Mouse (Mus musculus): ENCODE measurements at regions not wholly inside any gene's neighbourhood (a gene's known extent, or its start where the extent isn't known, plus 50 kb on each side); places are given as distances from the start of the nearest gene placed in this dataset.
A peak's percentile ranks its signal among the peaks of the same experiment; 100 is the strongest.

- Histone ChIP-seq H3K9ac (ENCODE audit: low read length) (no peak overlapping the region), H3K27me3 (ENCODE audit: control insufficient read depth, insufficient read depth, low read length) (no peaks in the 10 kb centered on the region), H3K4me1 (replicated peaks; ENCODE audit: control insufficient read depth, insufficient read depth) (no peaks in the 10 kb centered on the region), H3K27ac (replicated peaks) (no peak overlapping the region), H3K4me2 (replicated peaks; ENCODE audit: low read depth) (no peak overlapping the region), H3K9me3 (ENCODE audit: control insufficient read depth, low read length) (no peaks in the 10 kb centered on the region), H3K36me3 (ENCODE audit: control insufficient read depth, insufficient read depth, low read length) (no peaks in the 10 kb centered on the region), H3K4me3 (ENCODE audit: low read depth, low read length) (no peak overlapping the region)
- 76% methylated on average over 4 of the region's 4 CpGs for WGBS
- DNase-seq (ENCODE audit: low spot score) (no peak), ATAC-seq (ENCODE audit: low FRiP score, low TSS enrichment) (no peak)
- TF ChIP-seq EP300 (optimal IDR thresholded peaks at IDR 0.05) = no peak
Observed at GRCm38 (mm10) chr10:84163752-84164151, 276.6 kb downstream of the Nuak1 start.

DNA sequence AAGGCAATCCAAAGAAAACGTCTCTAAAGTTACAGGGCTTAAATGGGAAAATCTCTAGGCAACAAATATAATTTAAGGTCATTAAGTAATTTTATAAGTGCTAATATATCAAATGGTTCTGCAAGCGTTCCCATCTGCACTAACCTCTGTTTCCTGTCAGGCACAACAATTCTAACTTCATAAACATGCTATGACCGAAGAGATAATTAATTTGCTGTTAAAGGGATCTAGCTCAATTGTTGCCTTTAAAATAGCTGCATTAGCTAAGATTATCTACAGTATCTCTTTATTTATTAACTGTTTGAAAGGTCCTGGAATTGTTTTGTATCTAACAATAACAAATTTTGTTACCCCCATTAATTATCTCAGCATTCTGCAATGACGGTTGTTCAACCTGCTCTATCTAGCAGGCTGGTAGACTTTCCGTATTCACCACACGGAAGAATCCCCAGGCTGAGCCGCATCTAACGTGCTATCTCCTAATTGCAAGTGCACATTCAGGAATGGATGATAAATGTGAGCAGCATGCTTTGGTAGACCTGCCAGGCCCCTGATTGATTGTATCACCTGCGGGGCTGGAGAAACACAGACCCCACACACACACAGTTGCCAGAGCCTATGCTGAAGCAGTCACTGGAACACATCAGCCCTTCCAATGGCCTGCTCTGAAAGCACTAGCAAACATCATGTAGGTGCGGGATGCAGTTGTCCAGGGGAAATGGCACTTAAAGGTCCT, 274.4 kb downstream of the Nuak1 start:
- no peak overlapping the region for H3K27ac ChIP-seq (replicated peaks)
- WGBS = 39% methylated on average over 10 of the region's 10 CpGs
- no peak for ATAC-seq (ENCODE audit: low FRiP score, low TSS enrichment)
- H3K36me3 ChIP-seq (ENCODE audit: control insufficient read depth, insufficient read depth, low read length) = no peaks in the 10 kb centered on the region
- no peak overlapping the region for H3K9ac ChIP-seq (ENCODE audit: low read length)
- no peak for DNase-seq (ENCODE audit: low spot score)
- H3K4me3 ChIP-seq (ENCODE audit: low read depth, low read length) = no peak overlapping the region
- no peaks in the 10 kb centered on the region for H3K27me3 ChIP-seq (ENCODE audit: control insufficient read depth, insufficient read depth, low read length)
- no peaks in the 10 kb centered on the region for H3K4me1 ChIP-seq (replicated peaks; ENCODE audit: control insufficient read depth, insufficient read depth)
- H3K9me3 ChIP-seq (ENCODE audit: control insufficient read depth, low read length) = no peaks in the 10 kb centered on the region
- H3K4me2 ChIP-seq (replicated peaks; ENCODE audit: low read depth) = no peak overlapping the region
- TF ChIP-seq EP300 (optimal IDR thresholded peaks at IDR 0.05) (no peak), CTCF (IDR thresholded peaks at IDR 0.05; ENCODE audit: low read depth) (no peak)

GRCm38 (mm10) chr10:84166568-84166905, 273.9 kb downstream of the Nuak1 start:
- no peak for DNase-seq (ENCODE audit: low spot score)
- WGBS = 44% methylated on average over 3 of the region's 3 CpGs
- Histone ChIP-seq H3K36me3 (ENCODE audit: control insufficient read depth, insufficient read depth, low read length) (no peaks in the 10 kb centered on the region), H3K27me3 (ENCODE audit: control insufficient read depth, insufficient read depth, low read length) (no peaks in the 10 kb centered on the region), H3K27ac (replicated peaks) (no peak overlapping the region), H3K4me3 (ENCODE audit: low read depth, low read length) (no peak overlapping the region), H3K4me1 (replicated peaks; ENCODE audit: control insufficient read depth, insufficient read depth) (no peaks in the 10 kb centered on the region), H3K4me2 (replicated peaks; ENCODE audit: low read depth) (no peak overlapping the region), H3K9ac (ENCODE audit: low read length) (no peak overlapping the region), H3K9me3 (ENCODE audit: control insufficient read depth, low read length) (no peaks in the 10 kb centered on the region)
- no peak for TF ChIP-seq EP300 (optimal IDR thresholded peaks at IDR 0.05)
- peak; percentile 66 for TF ChIP-seq CTCF (IDR thresholded peaks at IDR 0.05; ENCODE audit: low read depth)
- no peak; the same call in 1 of the 2 replicates for ATAC-seq (ENCODE audit: low FRiP score, low TSS enrichment)

DNA sequence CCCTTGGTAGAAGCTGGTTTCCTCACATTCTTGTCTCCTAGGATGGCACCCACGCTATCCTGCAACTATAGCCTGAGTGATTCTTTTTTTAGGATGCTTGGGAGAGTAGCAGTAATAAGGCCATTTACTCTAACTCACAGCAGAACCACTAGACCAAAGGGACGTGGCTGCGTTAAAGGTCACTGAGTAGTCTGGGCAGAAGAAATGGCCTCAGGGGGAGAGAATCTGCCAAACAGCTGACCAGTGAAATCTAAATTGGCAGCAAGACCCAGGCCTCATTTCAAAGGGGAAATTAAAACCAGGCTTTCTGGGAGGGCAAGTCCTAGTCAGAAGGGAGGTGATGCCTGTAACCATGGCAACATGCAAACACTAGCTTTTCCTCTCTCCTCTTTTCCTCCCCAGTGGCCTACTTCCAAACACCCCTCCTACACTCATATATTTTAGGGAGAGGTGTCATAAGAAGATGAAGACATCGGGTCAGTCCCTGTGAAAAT, 267.5 kb downstream of the Nuak1 start:
- Histone ChIP-seq H3K9me3 (ENCODE audit: control insufficient read depth, low read length) (no peaks in the 10 kb centered on the region), H3K4me1 (replicated peaks; ENCODE audit: control insufficient read depth, insufficient read depth) (no peaks in the 10 kb centered on the region), H3K4me2 (replicated peaks; ENCODE audit: low read depth) (no peak overlapping the region), H3K27me3 (ENCODE audit: control insufficient read depth, insufficient read depth, low read length) (no peaks in the 10 kb centered on the region), H3K27ac (replicated peaks) (no peak overlapping the region), H3K9ac (ENCODE audit: low read length) (no peak overlapping the region), H3K36me3 (ENCODE audit: control insufficient read depth, insufficient read depth, low read length) (no peaks in the 10 kb centered on the region), H3K4me3 (ENCODE audit: low read depth, low read length) (no peak overlapping the region)
- DNase-seq (ENCODE audit: low spot score) (no peak), ATAC-seq (ENCODE audit: low FRiP score, low TSS enrichment) (peak; percentile 53)
- no peak for TF ChIP-seq CTCF (IDR thresholded peaks at IDR 0.05; ENCODE audit: low read depth)
- no peak for TF ChIP-seq EP300 (optimal IDR thresholded peaks at IDR 0.05)
- 59% methylated on average over 4 of the region's 4 CpGs for WGBS

GRCm38 (mm10) chr10:84183239-84183638, 257.2 kb downstream of the Nuak1 start:
- Histone ChIP-seq H3K27ac (replicated peaks) (no peak overlapping the region), H3K9ac (ENCODE audit: low read length) (no peak overlapping the region), H3K4me1 (replicated peaks; ENCODE audit: control insufficient read depth, insufficient read depth) (no peaks in the 10 kb centered on the region), H3K4me2 (replicated peaks; ENCODE audit: low read depth) (no peak overlapping the region), H3K27me3 (ENCODE audit: control insufficient read depth, insufficient read depth, low read length) (no peaks in the 10 kb centered on the region), H3K4me3 (ENCODE audit: low read depth, low read length) (no peak overlapping the region), H3K9me3 (ENCODE audit: control insufficient read depth, low read length) (no peaks in the 10 kb centered on the region), H3K36me3 (ENCODE audit: control insufficient read depth, insufficient read depth, low read length) (no peaks in the 10 kb centered on the region)
- DNase-seq (ENCODE audit: low spot score) = no peak
- no peak for ATAC-seq (ENCODE audit: low FRiP score, low TSS enrichment)
- 88% methylated on average over 2 of the region's 2 CpGs for WGBS
- TF ChIP-seq CTCF (IDR thresholded peaks at IDR 0.05; ENCODE audit: low read depth) (no peak), EP300 (optimal IDR thresholded peaks at IDR 0.05) (no peak)

- H3K27ac ChIP-seq (replicated peaks) = no peak overlapping the region
- no peaks in the 10 kb centered on the region for H3K9me3 ChIP-seq (ENCODE audit: control insufficient read depth, low read length)
- no peaks in the 10 kb centered on the region for H3K4me1 ChIP-seq (replicated peaks; ENCODE audit: control insufficient read depth, insufficient read depth)
- H3K9ac ChIP-seq (ENCODE audit: low read length) = no peak overlapping the region
- no peaks in the 10 kb centered on the region for H3K36me3 ChIP-seq (ENCODE audit: control insufficient read depth, insufficient read depth, low read length)
- H3K4me2 ChIP-seq (replicated peaks; ENCODE audit: low read depth) = no peak overlapping the region
- TF ChIP-seq EP300 (optimal IDR thresholded peaks at IDR 0.05) = no peak
- no peak for TF ChIP-seq CTCF (IDR thresholded peaks at IDR 0.05; ENCODE audit: low read depth)
- 59% methylated on average over 2 of the region's 2 CpGs for WGBS
- DNase-seq (ENCODE audit: low spot score) = no peak
- no peak overlapping the region for H3K4me3 ChIP-seq (ENCODE audit: low read depth, low read length)
- H3K27me3 ChIP-seq (ENCODE audit: control insufficient read depth, insufficient read depth, low read length) = no peaks in the 10 kb centered on the region
- no peak for ATAC-seq (ENCODE audit: low FRiP score, low TSS enrichment)
Observed at GRCm38 (mm10) chr10:84186466-84186865, 253.9 kb downstream of the Nuak1 start.
